Mouse (Mus musculus) right cerebral cortex, adult 18-20 months (tissue): Measurements from ENCODE around the gene Cx3cr1.
"Not testable (repeated sequence)": the region's sequence is repeated elsewhere in the genome, so short reads cannot be mapped to it uniquely, and the experiment has no call there.

Experiments
- DNase-seq: peaks from one replicate; pipeline ENCODE4 v3.0.0; 2022; ENCODE audit warnings: mixed read lengths

Gene Cx3cr1

DNA sequence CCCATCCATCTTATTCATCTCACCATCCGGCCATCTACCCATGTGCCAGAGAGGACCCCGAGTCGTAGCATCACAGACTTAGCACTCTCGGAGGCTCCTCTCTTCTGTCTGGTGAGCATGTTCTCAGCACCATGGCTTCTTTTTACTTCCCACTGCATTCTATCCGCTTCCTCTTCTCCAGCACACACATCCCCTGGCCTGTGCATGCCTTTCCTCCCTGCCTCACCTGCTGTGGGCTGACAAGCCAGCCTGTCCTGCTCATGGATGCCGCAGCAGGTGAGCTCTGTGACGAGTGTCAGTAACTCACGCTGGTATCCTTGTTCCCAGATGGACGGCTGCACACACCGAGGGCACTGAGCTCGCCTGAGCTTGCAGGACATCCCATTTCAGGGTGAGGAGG is at the start of gene Cx3cr1:
Gene Cx3cr1, minus strand, starts transcription at position 101 of the 400 bp plus-strand sequence.
- DNase-seq = no peak

DNA sequence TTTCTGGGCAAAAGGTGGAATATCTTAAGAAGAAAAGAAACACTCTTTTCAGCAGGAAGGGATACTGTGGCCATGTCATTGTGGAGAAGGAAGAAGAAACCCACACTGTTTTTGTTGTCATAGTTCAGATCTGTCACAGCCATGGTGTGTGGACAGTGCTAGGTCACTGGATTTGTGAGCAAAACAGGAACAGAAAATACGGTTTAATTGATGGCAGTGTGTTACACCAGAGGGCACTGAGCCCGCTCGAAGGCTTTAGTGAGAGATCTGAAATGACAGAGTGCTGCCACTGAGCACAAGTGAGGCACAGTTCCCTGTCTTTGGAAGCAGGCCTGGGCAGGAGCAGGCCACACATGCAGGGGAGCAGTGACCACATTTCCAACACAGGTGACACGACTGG is 48.5 kb upstream of the Cx3cr1 start:
- no peak for DNase-seq

DNA sequence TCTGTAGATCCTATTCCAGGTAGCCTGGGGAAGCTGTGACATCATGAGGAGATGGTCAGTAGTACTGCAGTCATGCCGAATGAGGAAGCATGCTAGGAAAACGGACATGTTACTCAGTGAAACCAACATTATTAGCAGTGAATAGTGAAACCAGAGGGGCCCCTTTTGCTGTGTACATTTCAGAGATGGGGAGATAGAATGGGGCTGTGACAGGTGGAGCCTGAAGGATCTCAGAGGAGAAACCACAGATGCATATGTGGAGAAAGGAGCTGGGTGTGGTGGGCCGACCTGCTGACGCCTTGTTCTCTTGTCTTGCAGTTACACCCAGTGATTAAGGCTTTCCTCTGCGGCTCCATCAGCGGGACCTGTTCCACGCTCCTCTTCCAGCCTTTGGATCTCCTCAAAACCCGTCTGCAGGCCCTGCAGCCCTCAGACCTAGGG is 46.5 kb upstream of the Cx3cr1 start:
- no peak for DNase-seq

DNA sequence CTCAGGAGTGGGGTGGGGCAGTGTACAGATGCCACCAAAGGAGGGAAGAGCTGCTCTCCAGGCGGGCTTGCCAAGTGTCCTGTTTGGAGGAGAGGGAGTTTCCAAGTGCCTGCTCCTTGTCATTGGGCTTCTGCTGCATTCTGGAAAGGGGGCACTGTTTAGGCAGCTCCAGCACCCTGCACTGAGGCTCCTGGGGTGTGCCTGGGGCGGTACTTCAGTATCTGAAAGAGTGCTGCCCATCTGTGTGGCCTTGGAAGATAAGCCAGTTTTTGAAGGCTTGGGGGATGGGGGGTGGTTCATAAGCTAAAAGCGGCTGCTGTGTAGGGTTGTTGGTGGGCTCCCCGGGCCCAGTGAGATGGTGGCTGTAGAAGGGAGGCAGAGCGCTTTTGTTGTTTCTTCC is 45.9 kb upstream of the Cx3cr1 start:
- DNase-seq = no peak

DNA sequence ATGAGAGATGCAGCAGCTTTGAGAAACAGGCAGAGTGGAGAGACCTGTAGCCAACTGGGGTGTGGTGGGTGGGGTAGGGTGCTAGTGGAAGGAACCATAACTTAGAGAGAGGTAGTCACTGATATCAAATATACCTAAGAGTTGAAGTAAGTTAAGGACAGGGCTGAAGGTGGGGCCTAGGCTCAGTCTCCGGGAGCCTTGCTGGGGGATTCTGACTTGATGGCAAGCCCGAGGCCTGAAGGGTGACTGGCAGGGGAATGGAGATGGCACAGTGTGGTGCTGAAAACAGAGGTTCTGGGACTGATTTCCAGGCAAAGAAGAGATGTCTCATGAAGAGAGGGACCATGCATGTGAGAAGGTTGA is 45.1 kb upstream of the Cx3cr1 start:
- DNase-seq = no peak

DNA sequence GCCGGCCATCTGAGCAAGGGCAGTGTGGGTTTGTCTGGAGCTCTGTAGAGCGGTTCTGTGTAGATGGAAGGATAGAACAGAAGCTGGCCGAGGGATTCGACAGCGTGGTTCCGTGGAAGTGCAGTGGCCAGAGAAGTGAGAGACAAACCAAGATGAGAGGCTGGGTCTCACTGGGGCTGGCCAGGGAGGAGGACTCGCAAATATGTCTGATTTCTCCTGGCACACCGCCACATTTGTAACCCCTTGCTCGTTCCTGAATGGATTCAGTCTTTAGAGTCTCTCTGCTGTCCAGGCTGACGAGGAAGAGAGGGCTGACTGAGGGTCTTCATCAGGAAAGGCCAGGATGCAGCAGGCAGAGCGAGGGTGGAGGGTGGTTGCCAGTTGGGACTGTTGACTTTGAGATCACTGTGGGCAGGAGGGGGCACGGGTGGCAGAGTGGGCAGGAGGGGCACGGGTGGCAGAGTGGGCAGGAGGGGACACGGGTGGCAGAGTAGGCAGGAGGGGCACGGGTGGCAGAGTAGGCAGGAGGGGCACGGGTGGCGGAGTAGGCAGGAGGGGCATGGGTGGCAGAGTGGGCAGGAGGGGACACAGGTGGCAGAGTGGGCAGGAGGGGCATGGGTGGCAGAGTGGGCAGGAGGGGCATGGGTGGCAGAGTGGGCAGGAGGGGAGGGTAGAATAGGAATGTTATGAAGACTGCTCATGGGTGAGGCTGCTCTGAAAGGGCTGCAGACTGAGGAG is 44.5 kb upstream of the Cx3cr1 start:
- DNase-seq = no peak

DNA sequence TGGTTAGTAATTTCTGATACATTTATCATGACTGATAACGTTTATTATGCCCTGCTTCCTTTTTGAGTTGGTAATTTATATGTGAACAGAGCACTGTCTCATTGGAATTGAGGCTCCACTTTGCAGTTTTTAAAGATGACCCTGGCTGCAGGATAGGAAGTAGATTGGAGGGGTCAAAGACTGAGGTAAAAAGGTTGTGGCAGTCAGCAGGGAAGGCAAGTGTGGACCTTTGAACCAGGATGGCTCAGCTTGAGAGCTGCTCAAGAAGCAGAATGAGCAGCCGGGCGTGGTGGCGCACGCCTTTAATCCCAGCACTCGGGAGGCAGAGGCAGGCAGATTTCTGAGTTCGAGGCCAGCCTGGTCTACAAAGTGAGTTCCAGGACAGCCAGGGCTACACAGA is 43.8 kb upstream of the Cx3cr1 start:
- DNase-seq = no peak

DNA sequence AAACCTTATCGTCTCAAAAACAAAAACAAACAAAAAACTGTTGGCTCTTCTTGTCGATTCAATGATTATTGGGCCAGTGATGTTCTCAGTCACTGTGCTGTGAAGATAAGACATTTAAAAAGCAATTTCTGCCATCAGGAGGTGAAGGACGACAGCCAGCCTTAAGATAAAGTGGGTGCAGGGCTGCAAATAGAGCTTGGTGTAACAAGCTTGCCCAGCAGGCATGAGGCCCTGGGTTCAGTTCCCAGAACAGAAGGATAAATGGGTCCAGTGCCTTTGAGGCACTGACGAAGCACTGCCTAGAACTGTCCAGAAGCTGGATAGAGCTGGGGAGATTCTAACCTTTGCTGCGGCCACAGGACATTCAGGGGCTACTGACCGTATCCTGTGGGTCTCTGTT is 42.8 kb upstream of the Cx3cr1 start:
- no peak for DNase-seq

DNA sequence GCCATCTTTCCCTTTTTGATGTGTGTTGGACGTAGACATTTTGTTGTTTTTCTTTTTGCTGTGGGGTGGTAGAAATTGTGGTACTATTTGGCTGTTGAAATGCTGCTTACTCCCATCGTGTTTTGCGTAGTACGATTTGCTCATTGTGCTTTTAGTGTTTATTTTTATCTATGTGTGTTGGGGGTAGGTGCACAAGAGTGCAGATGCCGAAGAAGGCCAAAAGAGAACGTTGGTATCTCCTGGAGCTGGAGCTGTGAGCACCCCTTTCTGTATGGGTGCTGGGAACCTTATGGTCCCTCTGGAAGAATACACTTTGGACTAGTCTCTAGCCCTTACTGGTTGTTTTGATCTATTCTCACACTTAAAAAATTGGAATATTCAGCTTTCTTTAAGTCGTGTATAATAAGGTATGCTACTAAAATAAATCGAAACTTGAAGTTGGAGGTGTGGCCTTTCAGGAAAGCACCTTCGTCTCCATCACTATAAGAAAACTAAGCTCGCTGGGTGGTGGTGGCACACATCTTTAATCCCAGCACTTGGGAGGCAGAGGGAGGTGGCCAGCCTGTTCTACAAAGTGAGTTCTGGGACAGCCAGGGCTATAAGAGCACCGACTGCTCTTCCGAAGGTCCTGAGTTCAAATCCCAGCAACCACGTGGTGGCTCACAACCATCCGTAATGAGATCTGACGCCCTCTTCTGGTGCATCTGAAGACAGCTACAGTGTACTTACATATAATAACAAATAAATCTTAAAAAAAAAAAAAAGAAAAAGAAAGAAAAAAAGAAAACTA is 41.7 kb upstream of the Cx3cr1 start:
- no peak for DNase-seq

DNA sequence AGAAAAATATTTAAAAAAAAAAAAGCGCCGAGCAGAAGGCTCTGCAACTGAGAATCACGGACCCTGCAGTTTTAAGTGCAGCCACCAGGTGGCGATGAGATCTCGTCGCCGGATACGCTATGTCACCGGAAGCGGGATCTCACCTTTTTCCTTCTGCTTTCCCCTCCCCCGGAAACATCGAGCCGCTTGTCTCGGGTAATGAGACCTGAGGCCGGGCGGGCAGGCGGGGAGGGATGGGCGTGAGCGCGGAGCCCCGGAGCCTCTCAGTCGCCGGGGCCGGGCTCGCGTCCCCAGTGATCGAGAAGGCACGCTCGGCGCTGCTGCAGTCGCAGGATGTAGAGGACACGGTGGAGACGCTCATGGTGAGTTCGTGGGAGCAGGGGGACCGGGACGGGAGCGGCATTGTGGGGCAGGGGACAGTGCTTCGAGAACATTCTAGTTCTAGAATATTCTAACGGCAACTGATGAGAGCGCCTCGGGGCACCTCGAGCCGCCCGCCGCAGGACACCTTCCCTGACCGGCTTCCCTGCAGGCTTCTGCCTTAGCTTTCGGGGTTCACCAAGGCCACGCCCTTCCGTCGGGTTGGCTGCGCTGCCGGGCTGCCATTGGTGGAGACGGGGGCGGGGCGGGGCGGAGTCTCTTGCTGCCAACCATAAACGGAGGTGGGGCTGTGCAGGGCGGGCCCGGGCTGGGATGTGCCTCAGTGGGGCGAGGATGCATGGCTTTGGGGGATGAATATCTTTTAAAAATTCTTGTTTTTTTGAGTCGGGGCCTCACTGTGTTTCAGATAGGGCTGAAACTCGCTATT is 40.7 kb upstream of the Cx3cr1 start, which contains the start of gene Slc25a38:
Gene Slc25a38, plus strand, starts transcription at position 164 of the 808 bp plus-strand sequence.
- peak; percentile 96 for DNase-seq

DNA sequence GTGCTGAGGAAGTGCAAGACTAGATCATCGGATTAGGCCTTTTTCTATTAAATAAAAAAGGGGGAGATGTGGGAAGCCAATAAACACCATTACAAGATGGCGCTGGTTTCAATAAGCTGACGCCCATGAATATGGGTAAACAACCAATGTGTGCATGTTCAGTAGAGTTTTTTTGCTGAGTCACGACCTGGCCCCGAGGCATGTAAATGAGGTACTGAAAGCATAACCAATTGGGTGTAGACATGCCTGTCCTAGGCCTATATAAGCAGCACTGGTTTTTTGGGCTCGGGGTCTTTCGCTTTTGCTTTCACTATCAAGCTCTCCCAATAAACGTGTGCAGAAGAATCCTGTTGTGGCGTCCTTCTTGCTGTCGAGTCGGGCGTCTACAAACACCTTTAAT is 39.3 kb upstream of the Cx3cr1 start:
- DNase-seq = not testable (repeated sequence)

DNA sequence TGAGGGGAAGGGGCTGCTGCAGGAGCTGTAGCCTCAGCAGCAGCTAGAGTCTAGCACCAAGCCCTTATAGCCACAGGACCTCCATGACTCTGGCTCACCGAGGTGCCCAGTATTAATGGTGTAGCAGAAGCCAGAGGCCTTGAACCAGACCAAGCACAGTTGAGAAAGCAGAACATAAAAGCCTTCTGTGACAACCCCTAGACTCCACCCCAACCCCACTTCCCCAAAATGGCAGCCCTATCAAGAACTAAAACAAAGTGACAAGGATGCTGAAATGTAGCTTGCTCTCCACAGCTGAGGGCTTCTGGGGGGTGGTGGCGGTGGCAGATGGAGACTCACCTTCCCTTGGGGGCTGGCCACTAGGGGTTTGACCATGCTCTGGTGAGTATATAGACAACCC is 31.5 kb upstream of the Cx3cr1 start:
- no peak for DNase-seq

DNA sequence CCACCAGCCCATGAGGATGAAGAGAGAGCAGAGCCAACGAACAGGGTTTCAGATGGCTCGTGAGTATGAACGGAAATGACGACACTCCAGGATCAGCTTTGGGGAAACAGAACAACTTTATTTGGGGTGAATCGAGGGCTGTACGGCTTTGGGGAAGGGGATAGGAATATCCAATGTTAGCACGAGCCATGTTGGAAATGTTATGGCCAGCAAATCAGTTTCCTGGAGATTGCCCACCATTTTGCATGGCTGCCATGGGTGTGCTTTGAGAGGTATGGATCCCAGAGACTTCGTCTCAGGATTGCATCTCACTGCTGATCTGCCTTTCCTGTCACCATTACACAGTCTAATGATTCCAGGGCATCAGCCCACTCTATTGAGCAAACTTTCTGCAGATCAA is 29.6 kb upstream of the Cx3cr1 start:
- no peak for DNase-seq

DNA sequence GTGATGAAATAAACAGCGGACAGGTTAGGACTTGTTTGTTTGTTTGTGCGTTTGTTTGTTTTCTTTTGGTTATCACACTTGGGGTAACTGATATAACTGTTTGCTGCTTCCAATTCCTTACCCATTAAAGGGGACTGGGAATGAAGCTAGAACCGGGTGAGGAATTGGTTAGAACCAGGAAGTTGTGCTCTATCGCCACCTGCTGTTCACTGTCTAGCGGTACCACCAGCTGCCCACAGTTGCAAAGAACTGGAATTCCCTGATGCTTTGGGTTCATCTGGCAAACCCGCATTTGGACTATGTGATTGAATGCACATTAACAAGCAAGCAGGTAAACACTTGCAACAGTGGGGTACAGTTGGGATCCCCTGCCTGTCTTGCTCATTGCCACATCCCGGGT is 29.0 kb upstream of the Cx3cr1 start:
- DNase-seq = peak; percentile 59

DNA sequence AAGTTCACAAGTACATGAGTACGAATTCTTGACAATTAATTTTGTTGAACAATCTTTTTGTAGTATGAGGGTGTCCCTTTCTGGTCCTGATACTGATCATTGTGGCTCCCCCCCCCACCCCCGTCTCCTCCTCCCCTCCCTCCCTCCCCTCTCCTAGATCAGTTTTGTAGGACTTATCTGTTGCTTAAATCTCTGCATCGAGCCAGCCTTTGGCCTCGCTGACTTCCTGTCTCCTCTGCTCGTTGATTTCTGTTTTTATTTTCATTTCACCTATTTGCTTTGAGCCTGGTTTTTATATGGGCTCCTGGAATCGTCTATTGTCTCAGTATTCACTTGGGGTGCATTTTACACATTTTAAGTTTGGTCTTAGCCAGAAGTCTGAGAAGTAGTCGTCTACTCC is 26.2 kb upstream of the Cx3cr1 start:
- no peak for DNase-seq

DNA sequence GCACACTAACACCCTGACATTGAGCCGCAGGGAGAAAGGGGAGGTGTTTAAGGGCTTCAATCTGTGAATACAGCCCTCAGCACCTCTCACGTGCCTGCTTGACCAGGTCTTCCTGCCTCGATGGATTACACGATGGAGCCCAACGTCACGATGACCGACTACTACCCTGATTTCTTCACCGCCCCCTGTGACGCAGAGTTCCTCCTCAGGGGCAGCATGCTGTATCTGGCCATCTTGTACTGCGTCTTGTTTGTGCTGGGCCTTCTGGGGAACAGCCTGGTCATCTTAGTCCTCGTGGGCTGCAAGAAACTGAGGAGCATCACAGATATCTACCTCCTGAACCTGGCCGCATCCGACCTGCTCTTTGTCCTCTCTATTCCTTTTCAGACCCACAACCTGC is 24.0 kb upstream of the Cx3cr1 start:
- DNase-seq = no peak

DNA sequence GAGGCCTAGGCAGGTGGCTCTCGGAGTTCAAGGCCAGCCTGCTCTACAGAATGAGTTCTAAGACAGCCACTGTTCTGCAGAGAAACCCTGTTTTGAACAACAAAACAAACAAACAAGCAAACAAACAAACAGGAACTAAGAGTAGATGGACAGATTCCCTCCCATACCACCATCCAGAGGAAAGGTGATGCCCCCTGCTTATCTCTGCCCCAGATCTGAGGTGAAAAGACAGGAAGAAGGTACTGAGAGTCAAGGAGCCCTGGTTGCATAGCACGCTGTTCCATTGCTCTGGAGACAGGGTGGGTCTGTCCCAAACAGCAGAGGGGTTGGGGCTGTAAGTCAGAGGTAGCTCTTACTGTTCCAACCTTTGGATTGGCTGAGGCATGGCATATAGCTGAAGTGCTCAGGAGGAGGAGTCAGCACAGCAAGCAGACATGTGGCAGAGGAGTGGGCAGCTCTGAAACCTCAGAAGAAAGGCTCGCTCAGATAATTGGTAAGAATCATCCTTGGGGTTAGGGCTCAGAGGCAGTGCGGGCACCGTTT is 22.1 kb upstream of the Cx3cr1 start, which contains the start of gene Ccr8:
Gene Ccr8, plus strand, starts transcription at position 419 of the 543 bp plus-strand sequence.
- no peak for DNase-seq

DNA sequence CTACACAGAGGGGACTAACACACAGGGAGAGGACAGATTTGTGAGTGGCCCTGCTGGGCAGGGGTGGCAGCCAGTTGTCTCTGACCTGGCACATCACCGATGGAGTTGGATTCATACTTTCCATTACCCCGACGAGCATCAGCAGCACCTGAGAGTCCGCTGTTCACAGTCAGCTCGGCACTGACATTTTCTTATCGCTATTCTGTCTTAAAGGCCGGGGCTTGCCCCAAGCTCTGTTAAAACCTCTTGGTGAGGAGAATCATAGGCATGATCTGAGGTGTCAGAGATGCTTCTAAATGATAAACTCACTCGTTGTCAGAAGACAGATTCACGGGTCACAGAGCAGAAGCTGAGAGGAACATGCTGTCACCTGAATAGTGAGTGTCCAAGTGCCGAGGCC is 21.4 kb upstream of the Cx3cr1 start:
- no peak for DNase-seq

DNA sequence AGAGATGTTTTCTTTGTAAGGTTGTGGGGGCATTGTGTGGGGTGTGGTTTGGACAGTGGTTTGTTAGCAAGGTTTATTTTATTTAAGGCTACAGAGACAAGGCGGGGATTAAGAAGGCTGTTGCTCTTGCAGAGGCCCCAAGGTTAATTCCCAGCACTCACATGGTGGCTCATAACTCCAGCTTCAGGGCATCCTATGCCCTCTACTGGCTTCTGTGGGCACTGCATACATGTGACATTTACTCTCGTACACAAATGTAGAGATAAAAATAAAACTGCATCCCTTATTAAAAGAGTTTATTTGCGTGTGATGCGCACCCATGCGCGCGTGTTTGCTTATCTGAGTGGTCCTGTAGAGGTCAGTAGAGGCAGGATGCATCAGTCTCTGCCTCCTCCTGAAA is 19.4 kb upstream of the Cx3cr1 start:
- no peak for DNase-seq

DNA sequence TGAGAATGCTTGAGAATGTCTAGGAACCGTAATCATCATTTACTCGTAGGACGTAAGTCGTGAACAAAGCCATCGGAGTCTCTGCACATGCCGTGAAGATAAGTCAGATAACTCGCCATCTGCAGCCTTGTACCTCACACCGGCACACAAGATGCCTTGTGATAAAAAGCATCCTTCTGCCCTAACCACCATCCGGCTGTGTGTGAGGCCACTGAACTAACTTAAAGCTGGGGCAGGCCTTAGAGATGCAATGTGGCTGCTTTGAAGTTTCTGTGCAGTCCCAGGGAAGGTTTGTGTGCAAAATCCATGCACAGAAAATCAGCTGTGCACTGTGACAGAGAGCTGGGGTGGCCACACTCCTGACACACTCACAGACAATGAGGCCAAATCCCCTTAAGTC is 14.7 kb upstream of the Cx3cr1 start:
- DNase-seq = no peak

DNA sequence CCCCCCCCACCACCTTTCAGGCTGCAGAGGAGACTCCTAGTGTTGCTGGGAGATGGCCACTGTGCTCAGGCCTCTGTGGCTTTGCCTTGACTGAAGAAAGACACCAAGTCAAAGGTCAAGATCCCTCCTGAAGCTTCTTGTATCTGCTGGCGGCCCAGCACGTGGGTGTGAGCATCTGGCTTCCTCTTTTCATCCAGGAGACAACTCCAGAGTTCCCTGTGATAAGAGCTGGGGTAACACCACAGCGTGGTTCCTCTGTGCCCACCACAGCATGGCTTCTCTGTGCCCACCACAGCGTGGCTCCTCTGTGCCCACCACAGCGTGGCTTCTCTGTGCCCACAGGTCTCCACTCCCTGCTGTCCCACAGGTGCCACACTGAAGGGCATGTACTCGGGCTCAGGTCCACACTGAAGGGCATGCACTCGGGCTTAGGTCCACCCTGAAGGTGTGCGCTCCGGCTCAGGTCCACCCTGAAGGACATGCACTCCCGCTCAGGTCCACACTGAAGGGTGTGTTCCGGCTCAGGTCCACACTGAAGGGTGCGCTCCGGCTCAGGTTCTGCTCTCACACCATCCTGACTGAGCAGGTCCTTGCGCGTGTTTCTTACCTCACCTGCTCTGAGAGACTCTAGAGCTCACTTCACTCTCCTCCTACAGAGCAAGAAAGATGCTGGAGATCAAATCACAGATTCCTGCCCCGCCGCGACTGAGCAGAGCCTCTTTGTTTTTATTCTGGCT is 13.6 kb upstream of the Cx3cr1 start:
- no peak for DNase-seq

DNA sequence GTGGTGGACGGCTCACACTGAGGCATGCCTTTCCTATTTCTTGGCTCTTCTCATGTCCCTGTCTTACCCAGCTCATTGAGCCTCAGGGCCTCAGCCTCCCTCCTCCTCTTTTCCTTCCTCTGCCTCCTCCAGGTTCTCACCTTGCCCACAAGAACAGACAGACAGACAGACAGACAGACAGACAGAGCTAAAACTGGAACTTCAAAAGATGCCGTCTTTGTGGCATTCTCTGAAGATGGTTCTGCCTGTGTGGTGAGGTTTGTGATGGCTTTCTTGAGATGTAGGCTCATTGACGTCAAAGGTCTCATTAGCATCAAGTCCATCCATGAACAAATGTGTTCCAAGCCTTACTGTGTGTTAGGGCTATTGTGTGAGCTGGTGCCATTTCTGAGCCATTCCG is 13.0 kb upstream of the Cx3cr1 start:
- DNase-seq = no peak
